Mouse (Mus musculus) neural tube, embryonic 12.5 days (tissue): Measurements from ENCODE around the gene Rad51b. TPM values are rescaled to one million over a fixed set of nuclear protein-coding genes. Genes with fewer than 3 reads are reported as not detected.

Experiments
- ATAC-seq: fragments of 200-750 bp; cut with Nextera tagmentation; 2 replicates; pipeline ENCODE4 v1.8.0; 2017; ENCODE audit warnings: low read depth, mild to moderate bottlenecking, moderate TSS enrichment, moderate library complexity; ENCODE audit not compliant: low FRiP score
- H3K27ac ChIP-seq: fragments of 300-500 bp; sonication (generic); 2 replicates; pipeline ENCODE4 v1.5.1; 2016
- H3K27me3 ChIP-seq: fragments of 300-500 bp; sonication (generic); replicated peaks from 2 replicates; pipeline ENCODE4 v1.6.1; 2016; ENCODE audit warnings: mild to moderate bottlenecking
- H3K36me3 ChIP-seq: fragments of 300-500 bp; sonication (generic); 2 replicates; pipeline ENCODE4 v1.6.1; 2016; ENCODE audit warnings: mild to moderate bottlenecking
- H3K4me1 ChIP-seq: fragments of 300-500 bp; sonication (generic); 2 replicates; pipeline ENCODE4 v1.6.1; 2016
- H3K4me2 ChIP-seq: fragments of 300-500 bp; sonication (generic); replicated peaks from 2 replicates; pipeline ENCODE4 v1.6.1; 2016; ENCODE audit warnings: mild to moderate bottlenecking
- H3K4me3 ChIP-seq: fragments of 300-500 bp; sonication (generic); 2 replicates; pipeline ENCODE4 v1.5.1; 2016
- H3K9ac ChIP-seq: fragments of 300-500 bp; sonication (generic); 2 replicates; pipeline ENCODE4 v1.6.1; 2016; ENCODE audit warnings: mild to moderate bottlenecking
- H3K9me3 ChIP-seq: fragments of 300-500 bp; sonication (generic); 2 replicates; pipeline ENCODE4 v1.6.1; 2016; ENCODE audit warnings: mild to moderate bottlenecking
- WGBS: fragments of 180-500 bp; shearing (Covaris S2); methylation state at CpG from one replicate; pipeline ENCODE4 v1.1.7; 2016; 5-methylcytosine and 5-hydroxymethylcytosine counted together
- polyA plus RNA-seq: library from polyadenylated mRNA; unstranded; fragments of >200 nt; fragmentation: Nextera tagmentation; extraction: Ambion mirVana; gene quantifications from 2 replicates; pipeline ENCODE4 v1.2.1, GENCODE M21; 2016

The Rad51b gene
- polyA plus RNA-seq, 1 experiment from 2014 or later = 4.5 TPM

DNA sequence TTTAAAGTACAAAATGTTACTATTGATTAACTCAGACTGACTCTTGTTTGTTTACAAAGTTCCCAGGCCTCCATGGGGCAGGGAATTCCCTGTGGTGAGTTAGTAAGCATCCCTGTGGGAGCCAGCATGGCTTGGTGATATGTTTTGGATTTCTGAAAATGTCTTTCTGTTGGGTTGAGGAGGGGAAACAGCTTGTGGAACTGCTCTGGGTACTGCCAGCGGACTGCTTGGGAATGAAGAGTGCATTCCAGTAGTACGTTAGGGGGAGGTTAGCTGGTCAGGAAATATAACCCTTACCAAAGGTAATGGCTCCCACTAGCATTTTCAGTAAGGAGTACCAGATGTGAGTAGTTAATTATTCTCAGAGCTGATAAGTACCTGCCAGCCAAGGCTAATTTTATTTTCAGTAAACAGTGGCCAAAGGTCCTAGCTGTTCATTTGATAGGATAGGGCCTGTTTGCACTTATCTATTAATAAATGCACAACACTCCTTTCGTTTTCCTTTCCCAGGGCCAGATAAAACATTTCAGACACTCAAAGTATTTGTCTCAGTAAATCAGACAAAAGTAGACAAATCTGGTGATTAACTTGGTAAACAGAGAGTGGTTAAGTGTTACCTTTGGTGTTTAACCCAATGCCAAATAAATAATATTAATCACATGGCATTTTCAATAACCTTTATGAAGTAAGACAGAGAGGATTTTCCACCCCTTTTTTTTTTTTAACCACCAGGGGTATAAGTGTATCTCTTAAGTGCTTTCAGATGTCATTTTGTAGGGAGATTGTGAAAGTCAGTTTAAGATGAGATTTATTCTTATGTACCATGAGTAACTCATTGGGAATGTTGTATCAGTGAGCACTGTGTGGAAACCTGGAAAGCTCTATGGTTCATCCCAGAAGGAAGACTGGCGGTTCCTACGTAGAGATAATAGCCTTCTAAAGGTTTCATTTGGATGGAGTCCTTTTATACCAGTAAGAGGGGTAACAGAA lies 235.0 kb downstream of the Rad51b start:
- Histone ChIP-seq H3K27me3 (no peaks in the 10 kb centered on the region), H3K36me3 (no peaks in the 10 kb centered on the region), H3K9ac (no peak overlapping the region), H3K9me3 (no peaks in the 10 kb centered on the region), H3K4me1 (peaks cover 15% of the 10 kb centered on the region), H3K4me3 (no peak overlapping the region), H3K27ac (no peak overlapping the region), H3K4me2 (no peak overlapping the region)
- 80% methylated on average over 5 of the region's 5 CpGs for WGBS
- ATAC-seq = no peak

DNA sequence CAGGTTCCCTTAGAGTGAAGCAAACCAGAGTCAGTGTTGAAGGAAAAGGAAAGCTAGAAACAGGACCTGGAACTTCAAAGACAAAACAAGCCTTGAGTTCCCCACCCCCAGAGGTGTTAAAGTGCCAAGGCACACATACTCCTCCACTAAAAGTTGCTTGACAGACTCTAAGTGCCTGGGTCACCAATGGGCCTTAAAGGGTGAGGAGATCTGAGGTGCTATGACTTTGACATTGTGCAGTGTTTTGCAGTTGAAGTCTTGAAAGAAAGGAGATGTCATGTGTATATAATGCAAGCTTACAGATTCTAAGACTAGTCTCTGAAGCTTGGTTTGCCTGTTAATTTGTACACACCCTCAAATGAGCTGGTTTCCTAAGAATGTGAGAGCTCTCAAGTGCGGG lies 237.7 kb downstream of the Rad51b start:
- Histone ChIP-seq H3K9ac (no peak overlapping the region), H3K9me3 (no peaks in the 10 kb centered on the region), H3K27me3 (no peaks in the 10 kb centered on the region), H3K36me3 (no peaks in the 10 kb centered on the region), H3K4me3 (no peak overlapping the region), H3K4me1 (peaks cover 15% of the 10 kb centered on the region), H3K27ac (no peak overlapping the region), H3K4me2 (no peak overlapping the region)
- WGBS = 74% methylated on average over 1 of the region's 1 CpGs
- no peak for ATAC-seq

- H3K4me1 ChIP-seq = peaks cover 15% of the 10 kb centered on the region
- 30% methylated on average over 9 of the region's 9 CpGs for WGBS
- H3K4me3 ChIP-seq = no peak overlapping the region
- no peaks in the 10 kb centered on the region for H3K27me3 ChIP-seq
- no peak for ATAC-seq
- no peaks in the 10 kb centered on the region for H3K9me3 ChIP-seq
- H3K4me2 ChIP-seq = no peak overlapping the region
- H3K36me3 ChIP-seq = no peaks in the 10 kb centered on the region
- no peak overlapping the region for H3K9ac ChIP-seq
- H3K27ac ChIP-seq = no peak overlapping the region
Measured at GRCm38 (mm10) chr12:79535532-79536437, 238.7 kb downstream of the Rad51b start.

DNA sequence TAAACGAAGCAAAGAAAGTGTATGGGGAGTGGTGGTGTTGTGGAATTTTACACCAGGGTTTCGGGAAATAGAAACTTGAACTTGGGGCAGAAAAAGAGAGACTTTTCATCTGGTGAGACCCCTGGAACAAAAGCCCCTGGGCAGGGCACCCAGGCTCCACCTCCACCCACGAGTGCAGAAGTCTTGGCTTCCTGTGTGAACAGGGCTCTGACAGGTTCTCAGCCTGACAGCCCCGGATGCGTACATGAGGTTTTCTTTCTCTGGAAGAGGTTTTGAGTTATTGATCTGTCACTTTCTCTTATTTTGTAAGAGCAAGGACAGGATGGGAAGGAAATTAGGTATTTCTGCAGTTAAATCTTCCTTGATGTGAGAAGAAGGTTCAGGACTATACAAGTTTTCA lies 243.1 kb downstream of the Rad51b start:
- WGBS = 68% methylated on average over 5 of the region's 5 CpGs
- no peaks in the 10 kb centered on the region for H3K9me3 ChIP-seq
- H3K36me3 ChIP-seq = no peaks in the 10 kb centered on the region
- no peak overlapping the region for H3K4me2 ChIP-seq
- ATAC-seq = no peak
- no peak overlapping the region for H3K27ac ChIP-seq
- H3K9ac ChIP-seq = no peak overlapping the region
- peaks cover 5% of the 10 kb centered on the region; the same call in 1 of the 2 replicates for H3K4me1 ChIP-seq
- H3K4me3 ChIP-seq = no peak overlapping the region
- H3K27me3 ChIP-seq = no peaks in the 10 kb centered on the region

- no peaks in the 10 kb centered on the region for H3K4me1 ChIP-seq
- no peak overlapping the region for H3K4me2 ChIP-seq
- H3K36me3 ChIP-seq = no peaks in the 10 kb centered on the region
- no peak overlapping the region for H3K9ac ChIP-seq
- WGBS = 87% methylated on average over 6 of the region's 6 CpGs
- no peak for ATAC-seq
- no peaks in the 10 kb centered on the region for H3K9me3 ChIP-seq
- no peak overlapping the region for H3K27ac ChIP-seq
- no peaks in the 10 kb centered on the region for H3K27me3 ChIP-seq
- no peak overlapping the region for H3K4me3 ChIP-seq
Measured at GRCm38 (mm10) chr12:79541581-79541980, 244.5 kb downstream of the Rad51b start.

DNA sequence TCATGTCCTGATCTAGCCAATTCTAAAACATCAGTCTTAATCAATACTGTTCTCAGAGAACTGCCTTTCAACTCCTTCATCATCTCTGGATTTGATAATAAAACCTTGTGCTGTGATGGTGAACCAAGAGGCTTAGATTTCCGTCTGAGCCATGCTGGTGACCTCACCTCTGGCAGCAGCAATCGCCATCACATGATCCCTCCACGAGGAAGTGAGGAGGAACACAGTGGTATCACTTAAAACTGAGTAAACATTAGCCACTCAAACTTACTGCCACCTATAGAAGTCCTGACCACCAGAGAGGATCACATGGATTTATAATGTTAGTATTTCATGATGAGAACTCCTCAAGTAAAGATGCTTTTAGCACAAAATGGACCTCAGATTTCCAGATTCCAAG lies 248.0 kb downstream of the Rad51b start:
- Histone ChIP-seq H3K27ac (no peak overlapping the region), H3K4me2 (no peak overlapping the region), H3K4me3 (no peak overlapping the region), H3K4me1 (no peaks in the 10 kb centered on the region), H3K9me3 (no peaks in the 10 kb centered on the region), H3K9ac (no peak overlapping the region), H3K27me3 (no peaks in the 10 kb centered on the region), H3K36me3 (no peaks in the 10 kb centered on the region)
- no peak for ATAC-seq
- WGBS = 83% methylated on average over 3 of the region's 3 CpGs

GRCm38 (mm10) chr12:79547556-79547955 lies 250.5 kb downstream of the Rad51b start:
- Histone ChIP-seq H3K4me2 (no peak overlapping the region), H3K36me3 (no peaks in the 10 kb centered on the region), H3K9me3 (no peaks in the 10 kb centered on the region), H3K4me1 (no peaks in the 10 kb centered on the region), H3K27ac (no peak overlapping the region), H3K4me3 (no peak overlapping the region), H3K9ac (no peak overlapping the region), H3K27me3 (no peaks in the 10 kb centered on the region)
- 83% methylated on average over 6 of the region's 6 CpGs for WGBS
- ATAC-seq = no peak

- no peak for ATAC-seq
- H3K9ac ChIP-seq = no peak overlapping the region
- no peaks in the 10 kb centered on the region for H3K36me3 ChIP-seq
- H3K4me2 ChIP-seq = no peak overlapping the region
- no peaks in the 10 kb centered on the region for H3K27me3 ChIP-seq
- H3K27ac ChIP-seq = no peak overlapping the region
- WGBS = 74% methylated on average over 8 of the region's 8 CpGs
- H3K9me3 ChIP-seq = no peaks in the 10 kb centered on the region
- no peak overlapping the region for H3K4me3 ChIP-seq
- no peaks in the 10 kb centered on the region for H3K4me1 ChIP-seq
Measured at GRCm38 (mm10) chr12:79548607-79549330, 251.7 kb downstream of the Rad51b start.

- 95% methylated on average over 7 of the region's 7 CpGs for WGBS
- no peaks in the 10 kb centered on the region for H3K4me1 ChIP-seq
- H3K4me3 ChIP-seq = no peak overlapping the region
- ATAC-seq = no peak
- no peak overlapping the region for H3K9ac ChIP-seq
- H3K27ac ChIP-seq = no peak overlapping the region
- H3K4me2 ChIP-seq = no peak overlapping the region
- no peaks in the 10 kb centered on the region for H3K36me3 ChIP-seq
- no peaks in the 10 kb centered on the region for H3K27me3 ChIP-seq
- no peaks in the 10 kb centered on the region for H3K9me3 ChIP-seq
Measured at GRCm38 (mm10) chr12:79550049-79550682, 253.1 kb downstream of the Rad51b start.

GRCm38 (mm10) chr12:79551274-79551673 lies 254.2 kb downstream of the Rad51b start:
- H3K9me3 ChIP-seq = no peaks in the 10 kb centered on the region
- H3K36me3 ChIP-seq = no peaks in the 10 kb centered on the region
- ATAC-seq = no peak
- no peak overlapping the region for H3K9ac ChIP-seq
- H3K4me3 ChIP-seq = no peak overlapping the region
- 84% methylated on average over 1 of the region's 1 CpGs for WGBS
- no peaks in the 10 kb centered on the region for H3K27me3 ChIP-seq
- no peak overlapping the region for H3K27ac ChIP-seq
- no peak overlapping the region for H3K4me2 ChIP-seq
- H3K4me1 ChIP-seq = no peaks in the 10 kb centered on the region

- H3K36me3 ChIP-seq = no peaks in the 10 kb centered on the region
- ATAC-seq = no peak
Measured at GRCm38 (mm10) chr12:79553056-79553455, 256.0 kb downstream of the Rad51b start.

More at GRCm38 (mm10) chr12:79553056-79553455, 256.0 kb downstream of the Rad51b start:
- H3K9ac ChIP-seq = no peak overlapping the region
- H3K4me1 ChIP-seq = no peaks in the 10 kb centered on the region
- no peak overlapping the region for H3K4me2 ChIP-seq
- no peak overlapping the region for H3K4me3 ChIP-seq
- H3K27ac ChIP-seq = no peak overlapping the region
- no peaks in the 10 kb centered on the region for H3K9me3 ChIP-seq
- no peaks in the 10 kb centered on the region for H3K27me3 ChIP-seq
